Mouse (Mus musculus) myocyte (in vitro differentiated cells): ENCODE data around the gene Serpina12. TPM values are rescaled to one million over a fixed set of nuclear protein-coding genes. Genes with fewer than 3 reads are reported as not detected.

Experiments used
- H3K27me3 ChIP-seq: one replicate; pipeline ENCODE4 v1.6.1; 2011; ENCODE audit not compliant: control insufficient read depth, insufficient read depth, insufficient read length
- H3K36me3 ChIP-seq: one replicate; pipeline ENCODE4 v1.6.1; 2011; ENCODE audit not compliant: control insufficient read depth, insufficient read depth
- H3K4me2 ChIP-seq: one replicate; pipeline ENCODE4 v1.6.1; 2011; ENCODE audit warnings: low read depth, control low read depth
- H3K4me3 ChIP-seq: one replicate; pipeline ENCODE4 v1.5.1; 2011; ENCODE audit warnings: mild to moderate bottlenecking, control low read depth, moderate library complexity
- H3K79me2 ChIP-seq: one replicate; pipeline ENCODE4 v1.6.1; 2011; ENCODE audit not compliant: control insufficient read depth, insufficient read depth
- H3ac ChIP-seq: one replicate; pipeline ENCODE4 v1.6.1; 2011; ENCODE audit not compliant: control insufficient read depth, insufficient read length
- CEBPB ChIP-seq: IDR thresholded peaks from 2 replicates; pipeline ENCODE4 v1.6.1; 2011; ENCODE audit warnings: mild to moderate bottlenecking, moderate library complexity; ENCODE audit not compliant: poor library complexity, insufficient read depth, severe bottlenecking
- E2F4 ChIP-seq: IDR thresholded peaks from one replicate; pipeline ENCODE4 v1.6.1; 2011; ENCODE audit warnings: mild to moderate bottlenecking, control low read depth, moderate library complexity; ENCODE audit not compliant: insufficient read depth
- MAX ChIP-seq: IDR thresholded peaks from one replicate; pipeline ENCODE4 v1.6.1; 2011; ENCODE audit warnings: low read depth, mild to moderate bottlenecking, control low read depth
- MYOD1 ChIP-seq, 3 experiments: IDR thresholded peaks; one replicate each; pipeline ENCODE4 v1.6.1; 2011; ENCODE audit warnings: control low read depth in 2 of 3, low read depth in 2 of 3, mild to moderate bottlenecking in 2 of 3, moderate library complexity in 1 of 3; ENCODE audit not compliant: insufficient read length in 2 of 3, control insufficient read depth in 1 of 3
- MYOG ChIP-seq, 3 experiments: IDR thresholded peaks; one replicate each; pipeline ENCODE4 v1.6.1; 2011; ENCODE audit warnings: control low read depth in 2 of 3, low read depth in 2 of 3, mild to moderate bottlenecking in 2 of 3; ENCODE audit not compliant: insufficient read length in 2 of 3, control insufficient read depth in 1 of 3, insufficient read depth in 1 of 3
- POLR2A ChIP-seq: IDR thresholded peaks from one replicate; pipeline ENCODE4 v1.6.1; 2011; ENCODE audit warnings: low read depth, mild to moderate bottlenecking, control low read depth, moderate library complexity; ENCODE audit not compliant: insufficient read length
- POLR2AphosphoS2 ChIP-seq: IDR thresholded peaks from one replicate; pipeline ENCODE4 v1.6.1; 2011; ENCODE audit warnings: low read depth, control low read depth; ENCODE audit not compliant: insufficient read length
- REST ChIP-seq: IDR thresholded peaks from one replicate; pipeline ENCODE4 v1.6.1; 2011; ENCODE audit warnings: mild to moderate bottlenecking, control low read depth, moderate library complexity; ENCODE audit not compliant: insufficient read depth, insufficient read length
- SRF ChIP-seq: IDR thresholded peaks from one replicate; pipeline ENCODE4 v1.6.1; 2011; ENCODE audit warnings: low read depth; ENCODE audit not compliant: control insufficient read depth, insufficient read length
- TCF12 ChIP-seq: IDR thresholded peaks from one replicate; pipeline ENCODE4 v1.6.1; 2011; ENCODE audit warnings: mild to moderate bottlenecking, control low read depth; ENCODE audit not compliant: poor library complexity, insufficient read depth, severe bottlenecking
- TCF3 ChIP-seq: IDR thresholded peaks from one replicate; pipeline ENCODE4 v1.6.1; 2011; ENCODE audit warnings: low read depth, control low read depth; ENCODE audit not compliant: insufficient read length
- USF1 ChIP-seq: IDR thresholded peaks from one replicate; pipeline ENCODE4 v1.6.1; 2011; ENCODE audit warnings: low read depth, mild to moderate bottlenecking, control low read depth, moderate library complexity
- polyA plus RNA-seq: library from polyadenylated mRNA; unstranded; fragments of >200 nt; fragmentation: generic; extraction: Trizol; gene quantifications from one replicate; pipeline ENCODE4 v1.2.1, GENCODE M21; 2012; ENCODE audit warnings: missing spikeins

Serpina12 gene
- polyA plus RNA-seq, 1 experiment, result 0.16 TPM

DNA sequence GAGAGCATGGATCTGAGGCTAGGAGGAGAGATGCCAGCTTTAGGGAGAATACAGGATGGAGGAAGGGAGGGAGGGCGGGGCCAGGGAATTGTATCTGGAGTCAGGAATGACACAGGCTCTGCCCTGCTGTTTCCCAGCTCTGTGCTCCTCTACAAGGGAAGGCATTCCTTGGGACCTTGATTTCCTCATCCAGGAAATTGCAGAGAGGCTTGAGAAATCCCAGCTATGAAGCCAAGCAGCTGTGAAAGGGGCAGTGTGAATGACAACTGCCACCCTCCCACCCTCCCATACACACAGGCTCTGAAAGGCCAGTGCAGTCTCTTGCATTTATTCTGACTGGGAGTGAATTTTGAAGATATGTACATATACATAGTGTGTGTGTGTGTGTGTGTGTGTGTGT is 9.8 kb upstream of the Serpina12 start:
- no peak for TF ChIP-seq TCF12
- TF ChIP-seq REST, result no peak
- peak in 1 of 3 experiments; percentile 38 for TF ChIP-seq MYOD1 (IDR thresholded peaks at IDR 0.05; ENCODE audit: control insufficient read depth in 1 of 3, insufficient read length in 2 of 3, low read depth in 2 of 3)
- peak in 2 of 3 experiments; percentile 15 to 65 for TF ChIP-seq MYOG (IDR thresholded peaks at IDR 0.05; ENCODE audit: control insufficient read depth in 1 of 3, insufficient read depth in 1 of 3, insufficient read length in 2 of 3, low read depth in 2 of 3)
- TF ChIP-seq POLR2AphosphoS2, result no peak
- TF ChIP-seq MAX, result no peak
- no peak for TF ChIP-seq E2F4
- TF ChIP-seq CEBPB, result peak; percentile 47; the same call in 1 of the 2 replicates
- Histone ChIP-seq H3K79me2 (no peaks in the 10 kb centered on the region), H3ac (no peak overlapping the region), H3K27me3 (no peaks in the 10 kb centered on the region), H3K4me2 (no peak overlapping the region), H3K36me3 (no peaks in the 10 kb centered on the region), H3K4me3 (no peak overlapping the region)

DNA sequence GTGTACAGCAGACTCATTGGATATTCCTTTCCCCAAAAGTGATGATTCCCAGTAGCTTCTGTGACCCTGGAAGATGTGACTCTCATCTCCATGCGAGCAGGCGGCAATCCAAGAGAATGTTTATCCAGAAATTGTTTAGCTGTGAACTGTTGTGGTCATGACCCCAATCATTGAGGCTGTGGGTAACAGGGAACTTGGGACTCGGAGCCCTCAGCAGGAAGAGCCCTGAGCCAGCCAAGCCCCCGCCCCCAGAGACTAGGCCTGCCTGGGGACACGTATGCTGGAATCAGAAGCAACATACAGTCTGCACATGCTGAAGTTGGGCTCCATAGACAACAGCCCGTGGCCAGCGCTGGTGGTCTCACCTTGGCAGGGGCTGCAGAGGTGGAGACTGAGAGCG is 1.5 kb upstream of the Serpina12 start:
- no peaks in the 10 kb centered on the region for H3K36me3 ChIP-seq
- H3K4me3 ChIP-seq, result no peak overlapping the region
- H3ac ChIP-seq, result no peak overlapping the region
- no peak overlapping the region for H3K4me2 ChIP-seq
- no peaks in the 10 kb centered on the region for H3K79me2 ChIP-seq
- no peaks in the 10 kb centered on the region for H3K27me3 ChIP-seq
- TF ChIP-seq POLR2AphosphoS2 (no peak), TCF12 (no peak), POLR2A (no peak), CEBPB (no peak), MYOD1 (IDR thresholded peaks at IDR 0.05; ENCODE audit: control insufficient read depth in 1 of 3, insufficient read length in 2 of 3, low read depth in 2 of 3) (no peak), E2F4 (no peak), MYOG (IDR thresholded peaks at IDR 0.05; ENCODE audit: control insufficient read depth in 1 of 3, insufficient read depth in 1 of 3, insufficient read length in 2 of 3, low read depth in 2 of 3) (no peak), REST (no peak), USF1 (no peak), SRF (no peak), MAX (no peak), TCF3 (no peak)

DNA sequence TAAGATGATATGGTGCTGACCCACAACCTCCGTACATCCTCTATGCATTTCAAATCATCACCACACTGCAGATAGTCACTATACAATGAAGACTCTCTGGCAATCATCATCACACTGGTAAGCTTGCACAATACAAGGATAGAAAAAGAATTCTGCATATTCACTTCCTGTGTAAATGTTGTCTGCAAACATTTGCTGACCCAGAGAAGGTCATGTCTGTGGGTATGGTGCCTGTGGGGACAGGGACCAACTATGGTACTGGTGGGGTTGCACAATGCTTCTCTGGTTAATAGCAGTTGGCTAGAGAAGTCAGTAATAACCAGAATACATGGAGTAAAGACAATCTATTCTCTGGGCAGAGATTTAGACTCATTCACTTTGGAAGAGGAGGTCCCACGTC is 1.5 kb downstream of the Serpina12 start:
- TF ChIP-seq TCF12 (no peak), USF1 (no peak), MAX (no peak), E2F4 (no peak), MYOD1 (IDR thresholded peaks at IDR 0.05; ENCODE audit: control insufficient read depth in 1 of 3, insufficient read length in 2 of 3, low read depth in 2 of 3) (no peak), TCF3 (no peak), SRF (no peak), POLR2A (no peak), MYOG (IDR thresholded peaks at IDR 0.05; ENCODE audit: control insufficient read depth in 1 of 3, insufficient read depth in 1 of 3, insufficient read length in 2 of 3, low read depth in 2 of 3) (no peak), CEBPB (no peak), POLR2AphosphoS2 (no peak), REST (no peak)
- no peak overlapping the region for H3ac ChIP-seq
- H3K36me3 ChIP-seq, result no peaks in the 10 kb centered on the region
- no peak overlapping the region for H3K4me3 ChIP-seq
- H3K4me2 ChIP-seq, result no peak overlapping the region
- H3K79me2 ChIP-seq, result no peaks in the 10 kb centered on the region
- H3K27me3 ChIP-seq, result no peaks in the 10 kb centered on the region

DNA sequence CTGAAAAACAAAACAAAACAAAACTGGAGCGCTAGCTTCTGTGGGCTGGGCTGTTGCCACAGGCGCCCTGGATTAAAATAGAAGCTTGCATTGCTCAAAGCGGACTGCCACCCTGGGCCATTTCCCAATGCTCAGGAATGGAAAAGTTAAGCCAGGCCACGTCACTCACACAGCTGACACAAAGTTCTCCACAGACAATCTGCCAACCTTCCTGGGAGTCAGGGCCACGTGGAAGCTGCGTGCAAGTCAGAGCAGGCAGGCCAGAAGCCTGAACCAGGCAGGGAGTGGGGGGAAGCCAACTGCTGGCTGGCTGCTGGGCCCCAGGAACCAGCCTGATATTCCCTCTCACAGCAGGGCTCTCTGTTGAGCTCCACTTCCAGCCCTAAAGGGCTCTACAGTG is 2.8 kb downstream of the Serpina12 start:
- no peak overlapping the region for H3ac ChIP-seq
- no peaks in the 10 kb centered on the region for H3K79me2 ChIP-seq
- H3K4me3 ChIP-seq, result no peak overlapping the region
- peak overlapping the region; percentile 51 for H3K4me2 ChIP-seq
- TF ChIP-seq USF1 (peak; percentile 32), TCF12 (no peak), MYOD1 (IDR thresholded peaks at IDR 0.05; ENCODE audit: control insufficient read depth in 1 of 3, insufficient read length in 2 of 3, low read depth in 2 of 3) (peak in 2 of 3 experiments; percentile 33 to 62), REST (no peak), TCF3 (no peak), MYOG (IDR thresholded peaks at IDR 0.05; ENCODE audit: control insufficient read depth in 1 of 3, insufficient read depth in 1 of 3, insufficient read length in 2 of 3, low read depth in 2 of 3) (peak in 2 of 3 experiments; percentile 10 to 81), E2F4 (no peak), SRF (no peak), POLR2A (peak; percentile 39), CEBPB (peak; percentile 46; the same call in 1 of the 2 replicates), POLR2AphosphoS2 (no peak), MAX (no peak)
- H3K27me3 ChIP-seq, result no peaks in the 10 kb centered on the region
- H3K36me3 ChIP-seq, result no peaks in the 10 kb centered on the region

DNA sequence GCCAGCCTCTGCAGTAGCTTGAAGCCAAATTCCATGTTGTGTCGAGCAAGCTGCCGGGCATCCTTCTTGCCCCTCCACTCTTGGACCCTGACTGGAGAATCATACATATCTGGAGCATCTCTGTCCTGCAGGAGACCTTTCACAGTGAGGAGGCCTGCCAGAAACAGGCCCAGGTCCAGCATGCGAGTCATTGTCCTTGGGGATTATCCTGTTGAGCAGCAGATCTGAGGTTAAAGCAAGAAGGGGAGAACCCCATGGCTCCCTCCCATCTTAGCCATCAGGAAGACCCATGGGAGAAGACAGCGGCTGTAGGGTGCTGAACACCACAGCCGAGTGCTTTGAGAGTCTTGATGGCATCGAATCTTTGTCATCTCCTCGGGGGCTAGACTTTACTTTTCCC is 6.1 kb downstream of the Serpina12 start:
- no peaks in the 10 kb centered on the region for H3K79me2 ChIP-seq
- no peaks in the 10 kb centered on the region for H3K27me3 ChIP-seq
- no peak overlapping the region for H3ac ChIP-seq
- no peak overlapping the region for H3K4me3 ChIP-seq
- TF ChIP-seq TCF12, result no peak
- TF ChIP-seq POLR2A, result no peak
- no peak for TF ChIP-seq SRF
- no peak for TF ChIP-seq MYOG (IDR thresholded peaks at IDR 0.05; ENCODE audit: control insufficient read depth in 1 of 3, insufficient read depth in 1 of 3, insufficient read length in 2 of 3, low read depth in 2 of 3)
- no peak for TF ChIP-seq MAX
- TF ChIP-seq REST, result no peak
- TF ChIP-seq MYOD1 (IDR thresholded peaks at IDR 0.05; ENCODE audit: control insufficient read depth in 1 of 3, insufficient read length in 2 of 3, low read depth in 2 of 3), result no peak
- no peak for TF ChIP-seq TCF3
- no peak for TF ChIP-seq POLR2AphosphoS2
- no peak overlapping the region for H3K4me2 ChIP-seq
- no peaks in the 10 kb centered on the region for H3K36me3 ChIP-seq
